Mouse (Mus musculus) cerebellum, adult 18-20 months (tissue): ENCODE measurements at regions not wholly inside any gene's neighbourhood (a gene's known extent, or its start where the extent isn't known, plus 50 kb on each side); places are given as distances from the start of the nearest gene placed in this dataset.

Experiments used
- DNase-seq, 2 experiments: peaks; one replicate each; pipeline ENCODE4 v3.0.0; 2021

DNA sequence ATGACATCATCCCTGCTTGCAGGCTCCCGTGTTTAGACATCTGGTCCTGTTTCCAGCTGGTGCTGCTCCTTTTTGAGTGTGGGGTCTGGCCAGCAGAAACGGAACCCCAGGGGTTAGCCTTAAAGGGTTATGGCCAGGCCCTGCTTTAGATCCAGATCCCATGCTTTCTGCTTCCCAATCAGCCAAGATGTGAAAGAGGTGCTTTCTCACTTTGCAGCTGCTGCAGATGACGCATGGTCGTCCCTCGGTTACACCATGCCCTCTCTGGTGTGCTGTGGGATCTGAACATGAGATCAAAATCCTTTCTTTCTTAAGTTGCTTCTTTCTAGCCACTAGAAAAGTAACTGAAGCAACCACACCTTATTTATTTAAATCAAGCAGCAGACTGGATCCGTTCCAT lies 1399.1 kb upstream of the Lrrc6 start:
- no peak for DNase-seq

DNA sequence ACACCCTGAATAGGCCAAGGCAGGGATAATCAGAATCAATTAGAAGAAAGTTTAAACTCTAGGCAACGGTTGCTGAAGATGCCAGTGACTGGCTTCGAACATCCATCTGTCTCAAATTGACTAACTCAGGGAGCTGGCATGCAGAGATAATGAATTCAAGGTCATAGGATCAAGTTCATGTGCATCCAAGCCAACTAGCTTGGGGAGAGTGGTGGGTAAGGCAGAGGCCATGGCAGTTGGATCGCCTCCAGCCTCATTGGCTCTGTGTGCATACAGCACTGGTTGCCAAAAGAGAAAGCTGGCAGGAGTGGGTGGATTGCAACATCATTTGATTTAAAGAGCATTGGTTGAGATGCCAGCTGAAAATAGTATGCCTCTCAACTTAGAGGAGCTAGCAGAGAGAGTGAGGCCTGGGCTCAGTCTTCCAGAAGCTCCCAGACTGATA lies 1398.3 kb upstream of the Lrrc6 start:
- DNase-seq = peak in 1 of 2 experiments; percentile 3

DNA sequence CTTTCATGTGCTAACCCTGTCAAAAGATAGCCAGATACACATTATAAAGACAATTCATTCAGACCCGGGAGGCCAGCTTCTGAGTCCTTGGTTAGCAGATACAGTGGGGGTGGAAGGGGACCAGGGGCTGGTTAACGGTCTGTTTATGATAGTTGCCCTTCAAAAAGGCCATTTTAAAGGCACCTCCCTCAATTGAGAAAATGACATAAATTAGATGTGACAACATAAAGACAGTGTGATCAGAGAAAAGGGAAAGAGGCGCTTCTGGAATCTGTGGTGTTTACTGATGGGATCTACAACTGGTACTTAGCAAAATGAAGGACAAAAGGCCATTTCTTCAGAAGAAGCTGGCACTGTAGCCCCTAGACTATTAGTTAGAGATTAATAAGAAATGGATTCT lies 1391.4 kb upstream of the Lrrc6 start:
- DNase-seq = no peak

DNA sequence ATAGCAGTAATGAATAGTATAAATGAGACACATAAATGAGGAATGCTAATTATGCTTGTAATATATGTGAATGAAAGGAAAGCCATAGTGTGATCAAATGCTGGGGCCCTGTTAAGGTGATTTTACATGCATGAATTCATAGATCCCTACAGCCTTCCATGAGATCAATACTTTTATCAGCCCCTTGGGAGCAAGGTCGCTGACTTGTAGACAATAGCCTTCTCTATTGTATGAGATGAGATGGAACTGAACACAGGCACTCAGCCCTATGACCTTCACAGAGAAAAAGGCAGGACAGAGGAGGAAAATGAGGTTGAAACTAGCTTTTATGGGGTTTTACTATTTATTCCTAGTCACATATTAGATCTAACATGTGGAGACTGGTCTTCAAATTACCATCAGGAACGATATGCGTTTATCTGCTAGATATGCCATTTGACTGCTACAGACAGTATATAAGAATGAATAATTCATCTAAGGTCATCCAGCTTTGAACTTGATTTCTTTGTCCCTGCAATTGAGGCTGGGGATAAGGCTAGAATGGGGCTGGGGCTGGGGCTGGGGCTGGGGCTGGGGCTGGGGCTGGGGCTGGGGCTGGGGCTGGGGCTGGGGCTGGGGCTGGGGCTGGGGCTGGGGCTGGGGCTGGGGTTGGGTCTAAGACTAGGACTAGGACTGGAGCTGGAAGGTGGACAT lies 1390.0 kb upstream of the Lrrc6 start:
- no peak for DNase-seq

DNA sequence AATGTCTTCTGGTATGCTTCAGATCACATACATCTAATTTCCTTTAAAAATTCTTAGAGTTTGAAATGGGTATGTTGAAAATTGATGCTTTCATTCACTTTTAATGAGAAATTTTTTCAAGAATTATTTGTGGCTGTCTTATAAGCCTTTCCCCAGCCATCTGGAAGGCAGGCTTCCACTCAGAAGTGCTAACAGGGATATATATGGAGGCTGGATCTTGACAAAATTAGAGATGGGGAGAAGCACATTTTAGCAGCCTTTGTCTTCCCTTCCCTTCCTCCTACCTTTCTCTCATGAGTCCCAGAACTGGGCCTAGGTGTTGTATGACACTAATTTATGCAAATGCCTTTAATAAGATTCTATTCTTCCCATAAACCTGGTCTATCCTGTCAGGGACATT lies 1387.8 kb upstream of the Lrrc6 start:
- no peak for DNase-seq

DNA sequence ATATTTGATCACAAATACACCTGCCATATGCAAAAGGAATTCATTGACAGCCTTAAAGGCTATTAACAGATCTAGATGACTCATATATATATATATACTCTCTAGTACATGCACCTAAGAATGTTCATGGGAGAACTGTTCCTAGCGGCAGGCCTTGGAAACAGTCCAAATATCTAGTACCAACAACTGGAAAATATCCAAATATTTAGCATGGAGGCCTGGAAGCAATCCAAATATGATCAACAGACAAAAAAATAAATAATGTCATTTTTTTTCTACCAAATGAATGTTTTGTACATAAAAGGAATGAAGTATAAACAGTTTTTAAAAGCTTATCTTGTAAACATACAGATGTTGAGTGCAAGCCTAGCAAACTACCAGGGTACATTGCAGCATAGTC lies 1354.6 kb upstream of the Lrrc6 start:
- no peak for DNase-seq

- DNase-seq = no peak
These were observed 1349.4 kb upstream of the Lrrc6 start for GRCm38 (mm10) chr15:67850118-67850517.

DNA sequence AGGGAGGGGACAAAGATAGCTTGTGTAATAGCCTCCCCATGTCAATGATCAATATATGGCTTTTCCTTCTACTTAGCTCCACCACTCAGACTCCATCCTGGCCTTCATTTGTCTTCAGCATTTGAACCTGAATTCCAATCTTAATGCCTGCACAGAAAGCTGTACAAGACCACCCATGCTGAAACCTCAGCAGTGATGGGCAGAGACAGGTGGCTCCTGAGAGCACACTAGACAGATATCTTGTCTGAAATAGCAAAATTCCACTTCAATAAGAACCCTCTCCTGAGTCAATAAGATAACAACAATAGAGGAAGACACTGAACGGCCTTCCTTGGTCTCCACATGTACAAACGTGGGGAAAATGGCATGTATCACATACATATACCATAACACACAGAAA lies 1345.0 kb upstream of the Lrrc6 start:
- DNase-seq = no peak

DNA sequence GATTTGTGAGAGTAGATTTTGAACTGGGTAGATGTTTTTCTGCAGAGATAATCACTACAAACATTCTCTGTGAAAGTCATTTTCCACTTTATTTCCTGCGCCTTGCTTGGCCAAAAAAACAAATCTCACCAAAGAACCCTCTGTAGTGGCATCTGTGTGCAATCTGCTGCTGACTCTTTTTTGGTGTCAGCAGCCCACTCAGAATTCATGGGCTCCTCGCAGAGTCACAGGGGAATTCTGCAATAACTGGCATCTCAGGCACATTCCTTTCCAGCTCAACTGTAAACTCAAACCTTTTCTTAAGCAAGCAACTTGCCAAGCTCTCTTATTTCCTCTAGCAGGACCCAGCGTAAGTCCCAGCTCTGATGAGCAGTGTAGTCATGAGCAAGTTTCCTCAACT lies 1340.0 kb upstream of the Lrrc6 start:
- DNase-seq = no peak

DNA sequence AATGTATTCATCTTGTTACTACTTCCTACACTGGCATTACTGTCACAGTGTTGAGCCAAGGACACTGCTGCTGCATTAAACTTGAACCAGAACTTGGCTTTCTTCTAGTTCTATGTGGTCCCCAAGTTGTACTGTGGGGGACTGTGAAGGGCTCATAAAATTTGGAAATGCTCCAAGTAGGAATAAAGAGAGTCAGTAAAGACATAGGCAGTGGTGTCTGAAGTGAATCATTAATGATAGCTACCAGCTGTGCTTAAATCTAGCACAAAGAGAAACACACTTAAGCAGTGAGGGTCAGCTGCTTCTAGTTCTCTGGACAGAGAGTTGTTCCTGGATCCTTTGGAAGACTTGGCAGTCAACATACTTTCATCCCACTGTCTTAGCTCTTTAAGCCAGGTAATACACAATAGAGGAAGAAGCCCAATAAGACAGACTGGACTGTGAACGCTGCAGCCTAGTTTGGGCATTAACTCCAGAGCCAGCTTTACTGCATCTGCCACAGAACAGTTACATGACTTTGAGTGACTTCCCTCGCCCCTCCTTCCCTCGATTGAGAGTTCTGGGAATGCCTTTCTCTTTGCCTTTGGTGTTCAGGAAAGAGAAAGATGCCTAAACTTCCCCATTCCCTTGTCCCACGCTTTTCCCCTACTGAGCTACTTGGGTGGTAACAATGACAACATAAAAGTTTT lies 1325.2 kb upstream of the Lrrc6 start:
- DNase-seq = no peak

- DNase-seq = peak in 1 of 2 experiments; percentile 2
These were observed 1322.5 kb upstream of the Lrrc6 start for GRCm38 (mm10) chr15:67823226-67823625.

DNA sequence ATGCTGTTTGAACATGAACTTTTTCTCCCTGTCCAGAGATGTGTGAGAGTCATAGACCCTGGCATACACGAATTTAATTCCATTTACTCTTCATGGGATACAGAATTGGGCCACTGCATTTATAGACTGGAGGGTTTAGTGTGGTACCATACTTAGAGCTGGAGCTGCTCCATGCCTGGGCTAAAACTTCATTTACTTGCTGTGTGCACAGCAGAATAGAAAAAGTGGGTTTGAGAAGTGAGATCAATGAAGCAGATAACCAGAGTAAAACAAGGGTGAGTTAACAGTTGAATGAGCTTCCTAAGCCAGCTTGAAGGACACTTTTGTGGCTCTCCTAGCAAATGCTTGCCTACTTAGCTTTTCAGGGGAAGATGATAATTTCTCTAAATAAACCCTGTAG lies 1299.2 kb upstream of the Lrrc6 start:
- DNase-seq = no peak

DNA sequence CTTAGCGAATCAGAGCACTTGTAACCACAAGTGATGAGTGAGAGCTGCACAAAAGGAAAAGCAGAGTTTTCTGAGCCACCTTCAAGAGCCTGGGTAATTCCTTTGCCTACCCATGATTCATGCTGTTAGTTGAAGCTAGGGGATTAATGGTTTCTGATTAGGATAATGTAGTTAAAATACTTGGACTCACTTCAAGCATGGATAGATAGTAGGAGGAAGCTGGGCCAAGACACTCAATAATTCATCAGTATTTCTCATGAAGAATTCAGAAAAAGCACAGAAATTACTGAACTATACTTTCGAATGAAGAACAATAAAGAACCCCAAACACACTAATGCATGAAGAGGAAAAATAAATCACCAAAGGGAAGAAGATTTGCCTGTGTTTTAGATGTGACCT lies 1294.9 kb upstream of the Lrrc6 start:
- DNase-seq = no peak

- no peak for DNase-seq
These were observed 1292.1 kb upstream of the Lrrc6 start for GRCm38 (mm10) chr15:67792822-67793221.

- DNase-seq = no peak
These were observed 1287.9 kb upstream of the Lrrc6 start for GRCm38 (mm10) chr15:67788587-67788986.

- no peak for DNase-seq
These were observed 1284.9 kb upstream of the Lrrc6 start for GRCm38 (mm10) chr15:67785583-67785982.

- no peak for DNase-seq
These were observed 1283.0 kb upstream of the Lrrc6 start for GRCm38 (mm10) chr15:67783754-67784153.

- DNase-seq = no peak
These were observed 1281.8 kb upstream of the Lrrc6 start for GRCm38 (mm10) chr15:67782505-67782904.

DNA sequence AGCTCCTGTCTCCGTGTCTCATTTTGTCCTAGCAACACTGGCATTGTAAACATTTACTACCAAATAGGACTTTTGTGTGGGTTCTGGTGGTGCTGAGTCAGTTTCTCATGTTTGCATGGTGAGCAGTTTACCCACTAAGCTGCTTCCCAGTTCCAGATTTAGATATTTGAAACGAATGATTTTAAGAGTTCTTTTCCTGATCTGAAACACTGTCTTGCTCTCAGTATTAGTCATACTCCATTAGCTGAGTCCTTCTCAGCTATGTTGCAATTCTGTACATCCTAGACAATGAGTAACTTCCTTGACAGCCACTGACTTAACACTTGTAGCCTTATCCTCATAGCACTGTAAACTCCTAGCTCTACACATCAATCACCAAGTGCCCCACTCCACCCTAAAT lies 1280.1 kb upstream of the Lrrc6 start:
- no peak for DNase-seq

DNA sequence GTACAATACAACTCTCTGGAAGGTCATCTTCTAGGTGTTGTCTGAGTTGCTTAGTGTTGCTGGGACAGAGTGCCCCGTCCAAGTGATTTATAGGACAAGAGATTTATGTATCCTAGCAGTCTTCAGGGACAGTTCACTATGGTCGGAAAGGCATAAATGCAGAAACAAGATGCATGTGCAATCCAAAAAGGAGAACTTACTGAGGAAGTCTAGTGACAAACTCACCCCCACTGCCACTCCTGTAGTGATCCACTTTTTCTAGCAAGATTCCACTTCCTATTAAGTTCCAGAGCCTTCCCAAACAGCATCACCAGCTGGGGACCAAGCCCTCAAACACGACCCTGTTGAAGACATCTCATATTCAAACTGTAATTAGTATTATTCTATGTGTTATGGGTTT lies 1266.9 kb upstream of the Lrrc6 start:
- no peak for DNase-seq

- no peak for DNase-seq
These were observed 1258.5 kb upstream of the Lrrc6 start for GRCm38 (mm10) chr15:67759221-67759620.

DNA sequence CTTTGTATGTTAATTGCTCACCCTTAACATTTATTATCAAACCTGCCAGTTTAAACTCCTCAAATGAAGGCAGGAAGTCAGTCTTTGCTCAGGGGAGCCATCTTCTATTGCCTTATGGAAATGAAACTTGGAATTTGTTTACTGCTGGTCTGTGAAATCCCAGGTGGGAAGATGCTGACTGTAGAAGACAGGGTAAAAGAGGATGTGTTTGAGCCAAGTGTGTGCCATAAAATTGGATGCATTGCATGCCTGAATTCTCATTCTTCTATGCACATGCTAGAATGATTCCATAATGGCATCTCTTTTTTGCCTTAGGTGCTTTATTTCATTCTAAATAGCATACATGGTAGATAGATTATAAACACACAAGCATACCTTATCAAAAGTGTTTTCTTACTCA lies 1249.9 kb upstream of the Lrrc6 start:
- DNase-seq = no peak

DNA sequence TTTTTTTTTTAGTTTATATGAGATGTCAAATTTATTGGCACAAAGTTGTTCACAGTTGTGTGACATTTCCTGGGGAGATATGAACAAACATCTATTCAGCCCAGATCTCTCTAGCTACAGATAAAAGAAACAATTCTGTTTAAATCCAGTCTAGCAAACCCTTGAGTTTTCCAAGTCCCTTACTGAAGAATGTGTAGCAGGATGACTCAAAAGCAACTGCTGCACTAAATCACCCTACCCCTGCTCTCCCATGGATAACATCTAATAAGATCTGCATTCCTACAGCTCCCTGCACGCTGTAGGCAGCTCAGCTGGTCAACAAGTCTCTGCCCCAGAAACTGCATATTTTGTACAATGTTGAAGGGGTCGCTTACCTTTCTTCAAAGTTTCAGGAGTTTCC lies 1242.6 kb upstream of the Lrrc6 start:
- no peak for DNase-seq

DNA sequence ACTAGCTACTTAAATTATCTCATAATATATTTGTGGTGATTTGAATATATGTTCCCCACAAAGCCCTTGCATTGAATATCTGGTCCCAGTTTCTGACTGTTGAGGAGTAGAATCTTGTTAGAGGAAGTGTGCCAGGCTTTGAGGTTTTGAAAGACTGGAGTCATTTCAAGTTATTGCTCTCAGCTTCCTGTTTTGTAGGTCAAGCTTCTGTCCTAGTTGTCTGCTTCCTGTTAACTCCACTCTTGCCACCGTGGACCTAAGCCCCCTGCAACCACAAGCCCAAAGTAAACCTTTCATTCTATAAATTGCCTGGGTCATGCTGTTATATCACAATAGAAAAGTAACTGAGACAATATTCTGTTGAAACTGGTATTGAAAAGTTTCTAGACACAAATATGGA lies 1232.3 kb upstream of the Lrrc6 start:
- DNase-seq = no peak

- DNase-seq = no peak
These were observed 1228.8 kb upstream of the Lrrc6 start for GRCm38 (mm10) chr15:67729492-67729891.
